Mouse (Mus musculus) heart, adult 2 months (tissue): ENCODE measurements around the gene Nlk. TPM values are rescaled to one million over a fixed set of nuclear protein-coding genes. Genes with fewer than 3 reads are reported as not detected.

Experiments used
- DNase-seq, 2 experiments: peaks; one replicate each; pipeline ENCODE4 v3.0.0; 2021
- H3K27ac ChIP-seq: fragments of 200-600 bp; 2 replicates; pipeline ENCODE4 v1.8.1; 2022
- H3K27me3 ChIP-seq: fragments of 200-500 bp; 2 replicates; pipeline ENCODE4 v1.6.1; 2012; ENCODE audit warnings: mild to moderate bottlenecking, low read length, inconsistent platforms, mixed read lengths; ENCODE audit not compliant: control insufficient read depth, insufficient read depth
- H3K36me3 ChIP-seq: fragments of 200-500 bp; 2 replicates; pipeline ENCODE4 v1.6.1; 2012; ENCODE audit warnings: low read length, inconsistent platforms; ENCODE audit not compliant: control insufficient read depth, insufficient read depth
- H3K4me1 ChIP-seq: fragments of 200-500 bp; 2 replicates; pipeline ENCODE4 v1.6.1; 2011; ENCODE audit warnings: low read length; ENCODE audit not compliant: control insufficient read depth, insufficient read depth
- H3K4me3 ChIP-seq: fragments of 200-600 bp; 2 replicates; pipeline ENCODE4 v1.8.1; 2022
- H3K79me2 ChIP-seq: fragments of 200-500 bp; replicated peaks from 2 replicates; pipeline ENCODE4 v1.6.1; 2012; ENCODE audit warnings: mild to moderate bottlenecking, inconsistent platforms, low read length, moderate library complexity, mixed read lengths; ENCODE audit not compliant: control insufficient read depth, insufficient read depth
- H3K9ac ChIP-seq: fragments of 200-500 bp; 2 replicates; pipeline ENCODE4 v1.6.1; 2012; ENCODE audit warnings: low read depth, mild to moderate bottlenecking, control low read depth, inconsistent platforms, low read length, mixed read lengths
- CTCF ChIP-seq: fragments of 200-600 bp; IDR thresholded peaks from 2 replicates; pipeline ENCODE4 v1.8.1; 2022; ENCODE audit warnings: antibody characterized with exemption, mild to moderate bottlenecking, moderate library complexity
- EP300 ChIP-seq: fragments of 200-500 bp; IDR thresholded peaks from 2 replicates; pipeline ENCODE4 v1.6.1; 2011; ENCODE audit warnings: low read depth, low read length, control low read depth; ENCODE audit not compliant: insufficient read depth
- POLR2A ChIP-seq: fragments of 200-500 bp; IDR thresholded peaks from 2 replicates; pipeline ENCODE4 v1.6.1; 2011; ENCODE audit warnings: mild to moderate bottlenecking, low read depth, low read length, control low read depth; ENCODE audit not compliant: insufficient read depth
- WGBS: fragments of 180-500 bp; shearing (Covaris S2); methylation state at CpG from one replicate; pipeline ENCODE4 v1.1.7; 2018; 5-methylcytosine and 5-hydroxymethylcytosine counted together
- intact Hi-C: fragments of 180-260 bp; cut with DNase I; formaldehyde crosslinking; loops from one replicate; pipeline ENCODE4 v1.15.1; 2025
- polyA plus RNA-seq: library from polyadenylated mRNA; depleted of rRNA; stranded (reverse); fragments of >200 nt; gene quantifications from 2 replicates; pipeline ENCODE4 v1.2.3, GENCODE M21; 2012
- total RNA-seq, 2 experiments: library from RNA; stranded (reverse); gene quantifications; 2 replicates each; pipeline ENCODE4 v1.2.3; 2021

Gene Nlk
- total and polyA plus RNA-seq, 3 experiments: 10.7 to 14.9 (median 13.0) TPM

DNA sequence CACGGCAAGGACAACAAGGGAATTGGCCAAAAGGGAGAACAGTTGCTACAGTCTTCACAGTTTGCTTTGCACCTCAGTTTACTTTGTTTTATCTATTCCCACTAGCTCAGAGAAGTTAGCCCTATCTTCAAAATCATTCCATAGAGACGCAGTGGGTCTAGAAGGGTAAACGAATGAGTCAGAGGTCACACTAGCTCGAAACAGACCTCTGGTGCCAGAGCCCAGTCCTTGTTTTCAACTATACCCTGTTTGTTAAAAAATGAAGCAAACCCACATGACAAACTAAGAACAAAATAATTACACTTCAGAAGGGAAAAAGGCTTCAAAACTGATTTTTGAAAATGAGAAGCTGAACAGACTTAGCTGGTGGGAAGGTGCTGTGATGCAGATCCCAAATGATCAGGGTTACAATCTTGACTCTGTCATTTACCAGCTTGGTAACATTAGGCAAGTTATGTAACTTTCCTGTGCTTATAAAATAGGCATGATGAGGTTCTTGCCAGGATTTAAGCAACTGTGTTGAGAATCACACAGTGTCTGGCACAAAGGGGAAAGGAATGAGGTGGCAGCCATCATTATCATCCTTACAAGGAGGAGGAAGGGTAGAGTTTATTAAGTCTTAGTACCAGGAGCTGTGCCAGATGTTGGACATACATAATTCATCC lies 96.1 kb downstream of the Nlk start:
- no peak for DNase-seq
- H3K27ac ChIP-seq: no peak overlapping the region
- H3K4me3 ChIP-seq: no peak overlapping the region
- H3K36me3 ChIP-seq: no peaks in the 10 kb centered on the region
- 68% methylated on average over 4 of the region's 4 CpGs for WGBS
- no peaks in the 10 kb centered on the region for H3K27me3 ChIP-seq
- H3K79me2 ChIP-seq: no peaks in the 10 kb centered on the region
- intact Hi-C loops: no loop called here
- no peak for TF ChIP-seq EP300
- TF ChIP-seq CTCF: no peak
- TF ChIP-seq POLR2A: no peak
- H3K4me1 ChIP-seq: no peaks in the 10 kb centered on the region
- no peak overlapping the region for H3K9ac ChIP-seq

GRCm38 (mm10) chr11:78600496-78600895 lies 96.7 kb downstream of the Nlk start:
- no peaks in the 10 kb centered on the region for H3K36me3 ChIP-seq

GRCm38 (mm10) chr11:78600051-78600450 lies 97.1 kb downstream of the Nlk start:
- 79% methylated on average over 4 of the region's 4 CpGs for WGBS
- H3K27me3 ChIP-seq: no peaks in the 10 kb centered on the region
- no peak overlapping the region for H3K4me3 ChIP-seq
- DNase-seq: peak in 1 of 2 experiments; percentile 38
- no peaks in the 10 kb centered on the region for H3K4me1 ChIP-seq
- no peak overlapping the region for H3K27ac ChIP-seq
- H3K36me3 ChIP-seq: no peaks in the 10 kb centered on the region
- intact Hi-C loops: no loop called here
- no peaks in the 10 kb centered on the region for H3K79me2 ChIP-seq
- TF ChIP-seq CTCF (no peak), EP300 (no peak), POLR2A (no peak)
- no peak overlapping the region for H3K9ac ChIP-seq

More at GRCm38 (mm10) chr11:78600496-78600895, 96.7 kb downstream of the Nlk start:
- intact Hi-C loops: no loop called here
- Histone ChIP-seq H3K9ac (no peak overlapping the region), H3K27ac (no peak overlapping the region), H3K79me2 (no peaks in the 10 kb centered on the region), H3K4me1 (no peaks in the 10 kb centered on the region), H3K4me3 (no peak overlapping the region), H3K27me3 (no peaks in the 10 kb centered on the region)
- WGBS: 67% methylated on average over 3 of the region's 3 CpGs
- no peak for TF ChIP-seq CTCF
- no peak for TF ChIP-seq EP300
- TF ChIP-seq POLR2A: no peak
- DNase-seq: no peak

GRCm38 (mm10) chr11:78598763-78599415 lies 98.3 kb downstream of the Nlk start:
- no peak overlapping the region for H3K4me3 ChIP-seq
- TF ChIP-seq EP300 (no peak), POLR2A (no peak), CTCF (no peak; the same call in 1 of the 2 replicates)
- intact Hi-C loops: no loop called here

DNA sequence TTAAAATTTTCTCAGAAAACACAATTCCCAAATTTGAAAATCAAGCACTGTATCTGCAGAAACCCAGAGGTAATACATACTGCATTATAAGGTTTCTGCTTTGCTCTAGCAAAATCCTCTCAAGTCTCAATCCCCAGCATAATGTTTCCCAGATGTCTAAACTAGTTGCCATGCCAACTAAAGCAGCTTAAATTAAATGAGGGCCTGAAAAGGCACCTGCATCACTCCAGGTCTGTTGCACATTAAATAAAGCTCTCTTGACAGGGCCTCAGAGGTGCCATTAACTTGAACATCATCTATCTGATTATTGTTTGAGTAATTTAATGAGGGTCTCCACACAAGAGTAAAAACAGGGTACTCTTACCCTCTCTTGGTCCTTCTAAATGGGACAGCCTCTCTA lies 100.4 kb downstream of the Nlk start:
- Histone ChIP-seq H3K79me2 (no peaks in the 10 kb centered on the region), H3K4me3 (no peak overlapping the region), H3K27me3 (no peaks in the 10 kb centered on the region), H3K9ac (no peak overlapping the region), H3K4me1 (no peaks in the 10 kb centered on the region), H3K27ac (no peak overlapping the region), H3K36me3 (no peaks in the 10 kb centered on the region)
- intact Hi-C loops: no loop called here
- TF ChIP-seq POLR2A: no peak
- no peak for TF ChIP-seq CTCF
- no peak for TF ChIP-seq EP300
- DNase-seq: no peak

More at GRCm38 (mm10) chr11:78598763-78599415, 98.3 kb downstream of the Nlk start:
- Histone ChIP-seq H3K27ac (no peak overlapping the region), H3K27me3 (no peaks in the 10 kb centered on the region), H3K9ac (no peak overlapping the region), H3K4me1 (no peaks in the 10 kb centered on the region), H3K79me2 (no peaks in the 10 kb centered on the region), H3K36me3 (no peaks in the 10 kb centered on the region)
- WGBS: 76% methylated on average over 3 of the region's 3 CpGs
- DNase-seq: no peak

DNA sequence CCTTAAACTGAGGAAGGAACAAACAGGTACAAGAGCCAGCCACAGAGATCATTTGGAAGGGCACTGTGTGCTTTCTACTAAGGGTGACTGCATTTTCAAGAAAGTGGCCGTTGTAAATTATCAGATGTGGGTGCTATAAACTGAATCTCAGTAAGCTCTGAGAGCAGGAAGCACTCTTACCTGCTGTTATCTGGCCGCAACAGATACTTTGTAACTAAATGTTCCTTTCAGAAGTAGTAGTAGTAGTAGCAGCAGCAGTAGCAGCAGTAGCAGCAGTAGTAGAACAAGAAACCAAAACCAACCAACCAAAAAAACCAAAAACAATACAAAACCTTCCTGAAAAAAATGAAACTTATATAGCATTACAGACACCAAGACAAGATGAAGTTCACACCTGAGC lies 101.4 kb downstream of the Nlk start:
- Histone ChIP-seq H3K4me3 (no peak overlapping the region), H3K79me2 (no peaks in the 10 kb centered on the region), H3K27ac (no peak overlapping the region), H3K9ac (no peak overlapping the region), H3K36me3 (no peaks in the 10 kb centered on the region), H3K27me3 (no peaks in the 10 kb centered on the region), H3K4me1 (no peaks in the 10 kb centered on the region)
- WGBS: 91% methylated on average over 2 of the region's 2 CpGs
- TF ChIP-seq POLR2A: no peak
- no peak for TF ChIP-seq EP300
- TF ChIP-seq CTCF: no peak
- DNase-seq: no peak
- intact Hi-C loops: no loop called here
